Mouse (Mus musculus) spleen, postnatal 14 days (tissue): Measurements from ENCODE around the gene Alkbh2.

Source experiments
- DNase-seq, 2 experiments: peaks; one replicate each; pipeline ENCODE4 v3.0.0; 2021 to 2022; ENCODE audit warnings: low spot score in 2 of 2

Gene Alkbh2

GRCm38 (mm10) chr5:114127374-114128349 is at the start of gene Alkbh2:
Alkbh2 (minus strand) TSS chr5:114128218.
- DNase-seq: peak; percentile 76 to 84

DNA sequence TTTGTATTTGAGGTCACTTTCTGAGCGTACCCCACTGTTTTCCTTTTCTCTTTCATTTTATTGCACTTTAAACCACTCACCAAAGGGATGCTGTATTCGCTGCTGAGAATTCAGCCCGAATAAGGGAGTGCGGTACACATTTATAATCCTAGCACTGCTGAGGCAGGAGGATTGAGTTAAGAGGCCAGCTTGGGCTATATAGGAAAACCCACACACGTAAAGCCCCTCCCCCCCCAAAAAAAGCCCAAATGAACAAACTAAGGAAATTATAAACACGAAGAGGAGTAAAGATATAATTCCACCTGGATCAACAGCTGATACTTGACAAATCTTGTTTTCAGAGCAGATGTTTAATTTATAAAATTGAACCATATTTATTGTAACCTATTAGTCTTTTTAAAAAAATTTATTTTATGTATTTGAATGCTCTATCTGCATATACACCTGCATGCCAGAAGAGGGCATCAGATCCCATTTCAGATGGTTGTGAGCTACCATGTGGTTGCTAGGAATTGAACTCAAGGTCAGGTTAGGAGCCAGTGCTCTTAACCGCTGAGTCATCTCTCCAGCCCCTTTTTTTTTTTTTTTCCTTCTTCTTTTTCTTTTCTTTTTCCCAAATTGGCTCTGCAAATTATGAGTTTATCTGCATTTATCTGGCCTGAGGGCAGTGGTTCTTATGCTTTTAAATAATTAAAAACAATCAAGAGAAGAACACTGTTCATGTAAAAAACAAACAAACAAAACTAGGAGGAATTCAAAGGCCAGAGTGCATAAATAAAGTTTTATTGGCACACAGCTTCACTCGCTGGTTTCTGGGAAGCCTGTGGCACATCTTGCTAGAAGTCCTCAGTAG is 48.8 kb upstream of the Alkbh2 start:
- DNase-seq: no peak

GRCm38 (mm10) chr5:114175596-114176171 is 47.7 kb upstream of the Alkbh2 start:
- DNase-seq: peak; percentile 68 to 71

DNA sequence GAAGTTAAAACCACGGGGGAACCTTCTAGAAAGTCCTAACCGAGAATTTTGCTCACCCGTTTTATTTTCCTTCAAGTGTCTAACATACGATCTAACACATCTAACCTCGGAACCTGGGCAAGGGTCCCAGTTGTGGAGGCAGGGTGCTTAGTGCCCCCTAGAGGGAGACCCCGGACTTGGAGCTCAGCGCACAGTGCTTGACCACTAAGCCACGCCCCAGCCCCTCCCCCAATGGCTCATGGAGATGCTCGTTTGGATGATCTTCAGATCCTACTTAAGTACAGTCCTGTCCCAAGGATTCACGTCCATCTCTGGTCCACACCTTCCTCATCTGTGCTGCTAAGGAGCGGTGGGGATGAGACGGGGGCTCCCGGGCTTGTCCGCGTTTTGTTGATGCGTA is 46.6 kb upstream of the Alkbh2 start:
- DNase-seq: no peak

GRCm38 (mm10) chr5:114173877-114174581 is 46.0 kb upstream of the Alkbh2 start:
- no peak for DNase-seq

DNA sequence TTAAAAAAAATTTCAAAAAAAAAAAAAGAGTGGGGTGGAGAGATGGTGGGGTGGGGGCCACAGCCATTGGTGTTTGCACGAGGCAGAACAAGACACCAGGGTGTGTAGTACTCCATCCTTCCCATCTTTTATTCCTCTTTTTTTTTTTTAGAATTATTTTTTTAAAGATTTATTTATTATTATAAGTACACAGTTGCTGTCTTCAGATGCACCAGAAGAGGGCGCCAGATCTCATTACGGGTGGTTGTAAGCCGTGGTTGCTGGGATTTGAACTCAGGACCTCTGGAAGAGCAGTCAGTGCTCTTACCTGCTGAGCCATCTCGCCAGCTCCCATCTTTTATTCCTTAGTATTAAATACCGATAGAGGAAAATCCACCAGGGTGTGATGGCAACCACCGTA is 45.4 kb upstream of the Alkbh2 start:
- DNase-seq: no peak

DNA sequence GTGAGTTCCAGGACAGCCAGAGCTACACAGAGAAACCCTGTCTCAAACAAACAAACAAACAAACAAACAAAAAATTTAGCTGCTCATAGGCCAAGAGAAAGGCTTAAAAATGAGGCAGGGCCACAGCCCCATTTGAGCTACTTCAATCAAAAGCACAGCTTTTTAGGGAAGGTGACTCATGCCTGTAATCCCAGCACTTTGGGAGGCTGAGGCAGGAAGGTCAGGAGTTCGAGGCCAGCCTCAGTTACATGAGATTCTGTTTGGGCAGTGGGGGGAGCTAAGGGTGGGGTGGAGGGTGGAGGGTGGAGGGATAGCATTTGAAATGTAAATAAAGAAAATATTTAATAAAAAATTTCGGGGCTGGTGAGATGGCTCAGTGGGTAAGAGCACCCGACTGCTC is 44.9 kb upstream of the Alkbh2 start:
- DNase-seq: no peak

- no peak for DNase-seq
Observed at GRCm38 (mm10) chr5:114170345-114170744, 42.3 kb upstream of the Alkbh2 start.

GRCm38 (mm10) chr5:114163117-114163696 is 35.2 kb upstream of the Alkbh2 start:
- DNase-seq: no peak

- DNase-seq: no peak
Observed at GRCm38 (mm10) chr5:114162106-114162815, 34.2 kb upstream of the Alkbh2 start.

GRCm38 (mm10) chr5:114161424-114161823 is 33.4 kb upstream of the Alkbh2 start:
- DNase-seq: no peak

DNA sequence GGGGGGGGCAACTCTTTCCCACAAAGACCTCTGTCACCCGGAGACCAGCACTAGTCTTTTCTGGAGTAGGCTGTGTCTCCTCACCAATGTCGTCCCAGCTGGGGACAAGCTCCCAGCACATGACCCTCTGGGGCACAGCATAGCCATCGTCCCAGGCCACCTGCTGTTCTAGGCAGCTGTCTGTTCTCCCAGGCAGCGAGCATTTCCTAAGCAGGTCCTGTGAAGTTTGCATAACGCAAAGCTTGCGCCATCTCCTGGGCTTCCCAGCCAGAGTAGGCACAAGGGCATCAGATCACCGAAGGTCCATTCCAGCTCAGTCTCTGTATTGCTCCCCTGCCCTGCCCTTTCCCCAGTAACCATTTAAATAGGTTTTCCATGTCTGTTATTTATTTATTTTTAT is 29.2 kb upstream of the Alkbh2 start:
- DNase-seq: no peak

DNA sequence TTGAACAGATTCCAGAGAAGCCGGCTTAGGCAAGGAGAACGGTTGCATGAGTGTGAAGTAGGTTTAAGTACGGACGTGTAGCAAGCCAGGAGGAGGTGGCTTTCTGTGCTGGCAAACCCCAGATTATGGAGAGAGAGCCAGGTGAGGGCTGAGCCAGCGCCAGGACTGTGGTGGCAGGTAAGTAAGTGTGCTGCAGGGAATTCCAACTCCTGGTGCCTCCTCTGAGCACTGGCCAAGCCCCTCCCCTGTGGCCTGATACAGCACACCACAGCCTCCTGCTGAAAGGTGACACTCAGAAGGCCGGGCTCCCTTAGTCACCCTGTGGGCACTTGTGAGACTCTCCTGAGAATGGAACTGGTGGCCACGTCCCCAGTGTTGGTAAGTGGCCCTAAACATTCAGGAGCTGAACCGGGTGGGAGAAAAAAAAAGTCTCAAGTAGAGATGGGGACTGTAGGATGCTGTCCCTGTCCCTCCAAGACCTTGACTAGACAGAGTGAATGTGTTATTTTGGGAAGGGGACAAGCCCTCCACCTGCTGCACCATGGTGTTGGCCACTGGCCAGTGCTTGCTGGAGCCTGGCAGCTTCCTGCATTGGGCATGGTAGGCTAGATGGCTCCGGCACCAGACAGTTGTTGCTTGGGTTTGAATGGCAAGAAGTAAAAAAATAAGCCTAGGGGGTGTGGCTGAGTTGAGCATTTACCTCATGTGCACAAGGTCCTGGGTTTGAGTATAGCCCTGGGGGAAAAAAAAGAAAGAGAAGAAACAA is 27.3 kb upstream of the Alkbh2 start:
- DNase-seq: no peak

DNA sequence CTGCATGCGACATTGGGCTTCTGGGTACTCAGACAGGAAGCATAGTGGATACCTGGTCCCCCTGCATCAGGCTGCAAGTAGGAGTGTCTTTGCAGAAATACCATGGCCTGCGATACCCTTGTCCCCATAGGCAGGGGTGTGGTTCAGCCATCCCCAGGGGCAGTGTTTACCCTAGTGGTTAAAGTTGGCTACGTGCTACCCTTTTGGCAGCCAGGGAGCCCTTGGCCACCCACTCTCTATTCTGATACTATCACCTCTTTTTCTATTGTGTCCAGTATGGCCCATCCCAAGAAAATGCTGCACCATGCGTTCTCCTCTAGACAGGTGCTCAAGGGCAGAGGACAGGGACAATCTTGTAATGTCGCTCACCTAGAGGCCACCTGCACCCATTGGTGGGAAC is 26.7 kb upstream of the Alkbh2 start:
- DNase-seq: no peak

DNA sequence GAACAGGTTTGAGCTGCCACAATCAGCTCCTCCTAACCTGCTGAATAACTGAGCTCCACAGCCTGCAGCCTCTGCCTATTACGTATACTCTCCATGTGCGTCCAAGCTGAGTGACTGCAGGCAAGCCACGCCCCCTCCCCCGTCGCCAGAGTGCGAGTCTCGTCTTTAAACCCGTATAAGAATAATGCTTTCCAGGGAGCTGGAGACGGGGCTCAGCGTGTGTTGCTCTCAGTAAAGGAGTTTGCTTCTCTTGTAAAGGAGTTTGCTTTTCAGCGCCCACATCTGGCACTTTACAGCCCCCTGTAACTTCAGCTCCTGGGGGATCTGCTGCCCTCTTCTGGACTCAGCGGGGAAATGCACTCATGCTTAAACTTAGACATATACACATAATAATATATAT is 25.5 kb upstream of the Alkbh2 start:
- no peak for DNase-seq

- no peak for DNase-seq
Observed at GRCm38 (mm10) chr5:114152359-114153092, 24.5 kb upstream of the Alkbh2 start.

DNA sequence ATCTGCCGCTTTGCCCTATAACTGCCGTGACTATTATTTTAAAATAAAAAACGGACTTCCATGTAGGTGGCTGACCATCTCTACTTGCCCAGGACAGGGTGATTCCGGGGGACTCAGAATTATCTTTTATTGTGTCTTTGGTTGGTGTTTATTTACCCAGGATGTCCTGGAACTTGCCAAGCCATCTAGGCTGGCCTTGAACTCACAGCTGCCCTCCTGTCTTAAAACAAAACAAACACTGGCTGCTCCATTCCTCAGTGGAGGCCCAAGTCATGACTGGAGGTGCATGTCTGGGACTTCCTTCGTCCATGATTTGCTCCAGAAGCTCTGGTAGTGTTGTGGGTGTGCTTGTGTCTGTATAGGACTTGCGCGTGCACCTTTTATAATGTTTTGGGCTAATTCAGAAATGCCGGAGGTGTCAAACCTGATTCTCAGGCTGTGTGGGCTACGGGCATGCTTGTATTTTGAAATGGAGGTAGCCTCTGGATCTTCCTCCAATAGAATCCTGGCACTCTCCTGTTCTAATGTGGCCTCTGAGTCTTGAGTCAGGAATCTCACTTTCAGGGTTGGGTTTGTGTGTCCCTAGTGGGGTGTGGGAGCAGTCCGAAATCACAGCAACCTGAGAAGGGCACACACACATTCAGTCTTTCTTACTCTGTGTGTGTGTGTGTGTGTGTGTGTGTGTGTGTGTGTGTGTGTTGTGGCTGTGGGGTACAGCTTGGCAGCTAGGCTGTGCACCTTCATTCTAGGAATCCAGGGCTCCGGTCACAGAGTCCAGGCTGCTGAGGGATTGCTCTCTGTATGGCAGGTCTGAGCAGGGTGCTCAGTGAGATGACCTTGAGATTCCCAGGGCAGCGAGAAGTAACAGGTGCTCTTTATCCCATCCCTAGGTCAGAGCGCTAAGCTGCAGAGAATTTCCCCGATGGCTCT is 19.3 kb upstream of the Alkbh2 start:
- no peak for DNase-seq
